Mouse (Mus musculus): Measurements from ENCODE around the gene Vmn1r2. TPM values are rescaled to one million over a fixed set of nuclear protein-coding genes. Genes with fewer than 3 reads are reported as not detected.
"Not testable (repeated sequence)": the region's sequence is repeated elsewhere in the genome, so short reads cannot be mapped to it uniquely, and the experiment has no call there.

Gene Vmn1r2
- total RNA-seq (2021) = not detected
- long read RNA-seq, experiment 1 = 0 reads
- long read RNA-seq, experiment 2 = 0 reads

DNA sequence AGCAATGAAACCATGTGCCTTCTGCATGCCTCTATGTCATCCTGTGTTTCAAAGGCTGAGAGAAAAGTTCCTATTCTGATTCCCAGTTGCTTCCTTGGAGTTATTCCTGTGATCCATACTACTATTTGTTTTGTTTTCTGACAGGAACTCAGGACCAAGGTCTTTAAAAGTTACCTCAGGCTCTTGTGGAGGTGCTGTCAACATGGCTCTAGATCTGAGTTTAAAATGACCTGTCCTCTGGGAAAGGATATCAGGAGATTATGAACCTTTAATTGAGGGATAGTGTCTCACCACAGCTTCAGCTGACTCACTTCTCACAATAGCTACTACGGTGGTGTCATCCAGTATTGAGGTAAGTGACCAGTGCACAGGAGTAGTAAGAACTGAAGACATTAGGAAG is at the start of gene Vmn1r2:
Gene Vmn1r2 (plus strand): TSS at position 301 of the 400 bp plus-strand sequence.
- DNase-seq (ENCODE audit: low spot score in 2 of 2) = not testable (repeated sequence)

GRCm38 (mm10) chr4:3147926-3148325 is 19.2 kb upstream of the Vmn1r2 start:
- DNase-seq (ENCODE audit: low spot score in 2 of 2) = not testable (repeated sequence)

DNA sequence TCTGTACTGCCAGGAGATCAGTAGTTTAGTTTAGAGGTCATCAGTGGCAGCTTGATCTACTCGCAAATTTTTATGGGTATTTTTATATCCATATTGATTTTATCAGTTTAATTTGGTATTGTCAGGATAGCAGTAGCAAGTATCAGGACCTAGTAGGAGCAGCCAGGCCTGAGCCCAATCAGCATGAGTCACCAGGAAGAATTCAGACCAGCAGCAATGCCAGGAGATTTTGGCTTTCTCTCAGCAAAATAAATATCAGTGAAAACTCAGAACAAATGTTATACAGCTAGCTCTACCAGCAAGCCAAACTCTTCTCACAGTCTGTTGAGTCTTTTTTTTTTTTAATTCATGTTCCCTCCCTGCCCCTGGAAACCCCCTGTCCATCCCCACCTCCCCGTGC is 13.8 kb upstream of the Vmn1r2 start:
- DNase-seq (ENCODE audit: low spot score in 2 of 2) = not testable (repeated sequence)

DNA sequence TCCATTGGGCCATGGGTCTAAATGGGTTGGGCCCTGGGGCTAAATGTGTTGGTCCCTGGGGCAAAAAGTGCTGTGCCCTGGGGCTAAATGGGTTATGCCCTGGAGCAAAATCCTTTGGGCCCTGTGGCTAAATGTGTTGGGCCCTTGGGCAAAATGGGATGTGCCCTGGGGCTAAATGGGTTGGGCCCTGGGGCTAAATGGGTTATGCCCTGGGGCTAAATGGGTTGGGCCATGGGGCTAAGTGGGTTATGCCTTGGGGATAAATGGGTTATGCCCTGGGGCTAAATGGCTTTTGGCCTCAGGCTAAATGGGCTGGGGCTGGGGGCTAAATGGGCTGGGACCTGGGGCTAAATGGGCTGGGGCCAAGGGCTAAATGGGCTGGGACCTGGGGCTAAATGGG is 2.7 kb upstream of the Vmn1r2 start:
- not testable (repeated sequence) for DNase-seq (ENCODE audit: low spot score in 2 of 2)

- peak in 1 of 2 experiments; percentile 47 for DNase-seq (ENCODE audit: low spot score in 2 of 2)
These were observed 2.1 kb upstream of the Vmn1r2 start for GRCm38 (mm10) chr4:3165046-3165445.

GRCm38 (mm10) chr4:3174586-3174985 is 7.5 kb downstream of the Vmn1r2 start:
- not testable (repeated sequence) for DNase-seq (ENCODE audit: low spot score in 2 of 2)

- not testable (repeated sequence) for DNase-seq (ENCODE audit: low spot score in 2 of 2)
These were observed 8.6 kb downstream of the Vmn1r2 start for GRCm38 (mm10) chr4:3175756-3176155.

DNA sequence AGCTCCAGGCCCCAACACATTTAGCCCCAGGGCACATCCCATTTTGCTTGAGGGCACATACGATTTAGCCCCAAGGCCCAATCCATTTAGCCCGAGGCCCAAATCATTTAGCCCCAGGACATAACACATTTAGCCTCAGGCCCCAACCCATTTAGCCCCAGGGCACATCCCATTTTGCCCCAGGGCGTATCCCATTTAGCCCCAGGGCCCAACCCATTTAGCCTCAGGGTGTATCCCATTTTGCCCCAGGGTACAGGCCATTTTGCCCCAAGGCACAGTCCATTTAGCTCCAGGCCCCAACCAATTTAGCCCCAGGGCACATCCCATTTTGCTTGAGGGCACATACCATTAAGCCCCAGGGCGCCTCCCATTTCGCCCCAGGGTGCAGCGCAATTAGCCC is 9.1 kb downstream of the Vmn1r2 start:
- DNase-seq (ENCODE audit: low spot score in 2 of 2) = not testable (repeated sequence)

DNA sequence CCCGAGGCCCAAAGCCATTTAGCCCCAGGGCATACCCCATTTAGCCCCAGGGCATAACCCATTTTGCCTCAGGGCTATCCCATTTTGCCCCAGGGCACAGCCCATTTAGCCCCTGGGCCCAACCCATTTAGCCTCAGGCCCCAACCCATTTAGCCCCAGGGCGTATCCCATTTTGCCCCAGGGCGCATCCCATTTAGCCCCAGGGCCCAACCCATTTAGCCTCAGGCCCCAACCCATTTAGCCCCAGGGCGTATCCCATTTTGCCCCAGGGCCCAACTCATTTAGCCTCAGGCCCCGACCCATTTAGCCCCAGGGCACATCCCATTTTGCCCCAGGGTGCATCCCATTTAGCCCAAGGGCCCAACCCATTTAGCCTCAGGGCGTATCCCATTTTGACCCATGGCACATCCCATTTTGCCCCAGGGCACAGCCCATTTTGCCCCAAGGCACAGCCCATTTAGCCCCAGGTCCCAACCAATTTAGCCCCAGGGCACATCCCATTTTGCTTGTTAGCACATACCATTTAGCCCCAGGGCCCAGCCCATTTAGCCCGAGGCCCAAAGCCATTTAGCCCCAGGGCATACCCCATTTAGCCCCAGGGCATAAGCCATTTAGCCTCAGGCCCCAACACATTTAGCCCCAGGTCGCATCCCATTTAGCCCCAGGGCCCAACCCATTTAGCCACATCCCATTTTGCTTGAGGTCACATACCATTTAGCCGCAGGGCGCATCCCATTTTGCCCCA is 9.8 kb downstream of the Vmn1r2 start:
- peak; percentile 37 to 57 for DNase-seq (ENCODE audit: low spot score in 2 of 2)

GRCm38 (mm10) chr4:3185258-3185657 is 18.1 kb downstream of the Vmn1r2 start, which contains the start of gene Vmn1r3:
TSS of gene Vmn1r3 (minus strand) at chr4:3185358.
- not testable (repeated sequence) for DNase-seq (ENCODE audit: low spot score in 2 of 2)

- DNase-seq (ENCODE audit: low spot score in 2 of 2) = not testable (repeated sequence)
These were observed 42.6 kb downstream of the Vmn1r2 start for GRCm38 (mm10) chr4:3209643-3210217.

GRCm38 (mm10) chr4:3213349-3213748 is 46.2 kb downstream of the Vmn1r2 start:
- DNase-seq (ENCODE audit: low spot score in 2 of 2) = not testable (repeated sequence)

DNA sequence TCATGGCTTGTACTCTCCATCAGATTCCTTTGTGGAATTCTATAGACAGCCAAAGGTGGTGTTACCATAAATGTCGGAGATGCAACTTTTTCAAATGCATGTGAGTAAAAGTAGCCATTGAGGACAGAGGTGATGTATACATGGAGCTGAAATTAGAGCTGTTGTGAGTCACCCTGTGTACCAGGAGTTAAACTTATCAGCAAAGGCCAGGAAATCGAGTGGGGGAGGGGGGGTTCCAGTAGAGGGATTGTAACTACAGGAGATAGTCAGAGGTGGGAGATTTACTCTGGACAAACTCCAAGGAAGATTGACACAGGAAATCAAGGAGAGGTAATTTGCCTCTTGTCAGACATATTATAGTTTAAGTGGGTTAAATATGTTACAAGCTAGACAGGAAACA is 49.3 kb downstream of the Vmn1r2 start:
- DNase-seq (ENCODE audit: low spot score in 2 of 2) = not testable (repeated sequence)

Other genes with a start within 250 kb of the Vmn1r2 start
- 1 to 10 TPM; 1.3 to 2.5 TPM for gene Vmn1r3, start 18.0 kb downstream of the Vmn1r2 start, total RNA-seq (2021)

Data from adrenal gland, postnatal 4 days (tissue).